Mouse (Mus musculus): Measurements from ENCODE around the gene Grid2. TPM values are rescaled to one million over a fixed set of nuclear protein-coding genes. Genes with fewer than 3 reads are reported as not detected.

Grid2 gene
- total RNA-seq, 2 experiments from 2014 or later: 25.2 to 26.8 TPM

- intact Hi-C loops (cut with DNase I): no loop called here
- DNase-seq: peak; percentile 59
These were observed 1448.0 kb downstream of the Grid2 start for GRCm38 (mm10) chr6:64703659-64704058.

GRCm38 (mm10) chr6:64727751-64728403, 1472.2 kb downstream of the Grid2 start:
- DNase-seq: peak; percentile 74
- intact Hi-C loops (cut with DNase I): no loop called here

GRCm38 (mm10) chr6:64728499-64729198, 1473.0 kb downstream of the Grid2 start, which contains the start of gene Atoh1:
TSS of gene Atoh1 (plus strand) at chr6:64729125.
- intact Hi-C loops (cut with DNase I): no loop called here
- peak; percentile 87 for DNase-seq

- intact Hi-C loops (cut with DNase I): no loop called here
- peak; percentile 35 for DNase-seq
These were observed 1473.7 kb downstream of the Grid2 start for GRCm38 (mm10) chr6:64729231-64730011.

- DNase-seq: no peak
- intact Hi-C loops (cut with DNase I): no loop called here
These were observed 1474.4 kb downstream of the Grid2 start for GRCm38 (mm10) chr6:64730030-64730429.

GRCm38 (mm10) chr6:64730506-64731020, 1474.9 kb downstream of the Grid2 start:
- no peak for DNase-seq
- intact Hi-C loops (cut with DNase I): no loop called here

GRCm38 (mm10) chr6:64731126-64731525, 1475.5 kb downstream of the Grid2 start:
- DNase-seq: no peak
- intact Hi-C loops (cut with DNase I): no loop called here

- no peak for DNase-seq
- intact Hi-C loops (cut with DNase I): no loop called here
These were observed 1476.1 kb downstream of the Grid2 start for GRCm38 (mm10) chr6:64731621-64732320.

GRCm38 (mm10) chr6:64733311-64733710, 1477.6 kb downstream of the Grid2 start:
- intact Hi-C loops (cut with DNase I): no loop called here

GRCm38 (mm10) chr6:64734441-64735320, 1479.0 kb downstream of the Grid2 start:
- intact Hi-C loops (cut with DNase I): no loop called here
- peak; percentile 84 for DNase-seq

More at GRCm38 (mm10) chr6:64733311-64733710, 1477.6 kb downstream of the Grid2 start:
- DNase-seq: no peak

GRCm38 (mm10) chr6:64736317-64736716, 1480.6 kb downstream of the Grid2 start:
- intact Hi-C loops (cut with DNase I): no loop called here
- DNase-seq: no peak

GRCm38 (mm10) chr6:64742915-64743489, 1487.3 kb downstream of the Grid2 start:
- DNase-seq: no peak
- intact Hi-C loops (cut with DNase I): no loop called here

Measured in left cerebral cortex, postnatal 4 days (tissue).